Mouse (Mus musculus) spleen, postnatal 14 days (tissue): ENCODE results near the gene 1600014C23Rik.

Experiments used
- DNase-seq, 2 experiments: peaks; one replicate each; pipeline ENCODE4 v3.0.0; 2021 to 2022; ENCODE audit warnings: low spot score in 2 of 2

Gene 1600014C23Rik

DNA sequence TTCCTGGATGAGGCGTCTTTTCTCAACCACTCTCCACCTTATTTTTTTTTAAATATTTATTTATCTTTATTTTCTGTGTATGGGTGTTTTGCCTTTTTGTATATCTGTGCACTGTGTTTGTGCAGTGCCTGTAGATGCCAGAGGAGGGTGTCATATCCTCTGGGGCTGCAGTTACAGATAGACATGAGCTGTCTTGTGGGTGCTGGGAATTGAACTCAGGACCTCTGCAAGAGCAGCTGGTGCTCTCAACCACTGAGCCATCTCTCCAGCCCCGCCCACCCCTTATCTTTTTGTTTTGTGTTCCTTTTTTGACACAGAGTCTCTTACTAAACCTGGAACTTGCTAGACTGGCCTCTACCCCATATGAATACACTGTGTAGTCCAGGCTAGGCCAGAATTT, 6.2 kb downstream of the 1600014C23Rik start:
- no peak for DNase-seq

- no peak for DNase-seq
Measured at GRCm38 (mm10) chr17:45726249-45726648, 7.4 kb downstream of the 1600014C23Rik start.

- DNase-seq = no peak
Measured at GRCm38 (mm10) chr17:45724574-45724921, 9.1 kb downstream of the 1600014C23Rik start.

DNA sequence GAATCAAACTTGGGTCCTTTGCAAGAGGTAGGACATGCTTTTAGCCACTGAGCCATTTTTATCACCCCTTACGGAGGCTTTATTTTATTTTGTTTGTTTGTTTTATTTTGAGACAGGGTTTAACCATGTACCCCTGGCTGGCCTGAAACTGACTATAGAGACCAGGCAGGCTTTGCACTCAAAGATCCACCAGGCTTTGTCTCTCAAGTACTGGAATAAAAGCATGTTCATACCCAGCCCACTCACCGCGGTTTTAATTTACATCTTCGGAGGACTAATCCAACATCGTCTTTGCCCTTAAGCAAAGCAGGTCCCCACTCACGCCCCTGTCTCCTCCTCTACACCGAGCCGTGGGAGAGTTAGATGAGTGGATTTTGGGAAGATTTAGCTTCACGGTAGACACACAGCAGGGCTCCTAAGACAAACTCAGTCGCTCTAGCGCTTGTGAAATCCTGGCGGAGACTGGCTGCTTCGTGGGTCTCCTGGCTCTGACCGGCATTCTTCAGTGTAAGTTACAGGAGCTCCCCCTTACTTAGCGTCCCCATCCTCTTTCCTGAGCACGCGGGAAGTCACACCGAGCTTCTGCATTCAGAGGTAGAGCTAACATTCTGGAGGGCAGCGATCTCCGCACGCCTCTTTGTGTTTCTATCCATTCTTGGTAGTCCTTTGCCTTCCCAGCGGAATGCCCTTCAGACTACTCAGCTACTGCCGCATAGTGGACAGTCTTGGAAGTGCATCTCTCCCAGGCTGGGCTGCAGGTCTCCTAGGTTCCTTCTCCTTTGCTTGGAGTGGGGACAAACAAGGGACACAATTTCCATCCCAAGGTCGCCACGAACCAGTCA, 9.7 kb downstream of the 1600014C23Rik start:
- peak; percentile 31 to 66 for DNase-seq

DNA sequence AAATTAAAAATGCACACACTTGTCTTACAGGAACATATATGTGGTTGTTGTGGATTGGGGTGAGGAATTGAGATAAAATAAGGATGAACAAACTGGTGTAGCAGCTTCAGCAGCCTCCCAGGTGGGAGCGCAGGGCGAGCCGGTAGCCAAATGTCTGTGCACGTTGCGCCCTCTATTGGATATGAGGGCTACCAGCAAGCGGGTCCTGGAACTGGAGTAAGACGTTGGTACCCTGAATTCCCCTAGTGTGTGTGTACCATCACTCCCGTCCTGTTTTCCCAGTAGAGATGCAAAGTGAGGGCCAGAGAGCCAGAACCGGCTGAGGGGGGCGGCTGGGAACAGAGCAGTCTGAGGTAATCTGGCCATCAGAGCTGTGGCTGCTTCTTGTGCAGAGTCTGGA, 15.3 kb downstream of the 1600014C23Rik start:
- DNase-seq = peak; percentile 34 to 62

DNA sequence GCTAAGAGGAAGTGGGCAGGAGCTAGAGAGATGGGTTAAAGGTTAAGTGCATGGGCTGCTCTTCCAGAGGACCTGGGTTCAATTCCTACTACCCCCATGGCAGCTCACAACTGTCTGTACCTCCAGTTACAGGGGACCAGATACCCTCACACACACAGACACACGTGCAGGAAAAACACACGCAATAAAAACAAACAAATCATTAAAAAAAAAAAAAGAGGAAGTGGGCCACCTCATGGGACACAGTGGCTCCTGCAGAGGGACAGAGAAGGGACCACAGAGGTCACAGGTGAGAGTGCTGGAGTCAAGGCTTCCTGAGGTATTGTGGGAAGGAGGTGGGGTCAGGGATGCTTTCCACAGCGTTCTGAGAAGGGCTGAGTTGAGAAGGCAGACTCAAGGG, 22.1 kb downstream of the 1600014C23Rik start:
- no peak for DNase-seq

GRCm38 (mm10) chr17:45710407-45710806, 23.2 kb downstream of the 1600014C23Rik start:
- no peak for DNase-seq

GRCm38 (mm10) chr17:45709829-45710228, 23.8 kb downstream of the 1600014C23Rik start:
- no peak for DNase-seq

DNA sequence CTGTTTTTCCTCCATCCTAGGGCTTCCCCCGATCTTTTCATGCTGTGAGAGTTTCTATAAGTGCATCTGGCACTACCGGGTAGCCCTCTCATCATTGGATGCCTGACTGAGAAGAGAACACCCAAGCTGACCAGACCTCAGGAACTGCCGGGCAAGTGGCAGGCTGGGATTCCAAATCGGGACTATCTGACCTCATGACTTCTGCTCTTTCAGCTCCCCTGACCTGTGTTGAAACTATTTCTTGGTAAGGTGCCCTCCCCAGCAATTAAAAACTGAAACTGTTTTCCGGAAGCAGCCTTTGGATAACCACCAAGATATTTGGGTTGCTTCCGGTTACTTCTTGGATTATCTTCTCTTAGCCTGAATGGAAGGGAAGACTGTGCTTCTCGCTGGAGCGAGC, 25.5 kb downstream of the 1600014C23Rik start:
- DNase-seq = no peak

DNA sequence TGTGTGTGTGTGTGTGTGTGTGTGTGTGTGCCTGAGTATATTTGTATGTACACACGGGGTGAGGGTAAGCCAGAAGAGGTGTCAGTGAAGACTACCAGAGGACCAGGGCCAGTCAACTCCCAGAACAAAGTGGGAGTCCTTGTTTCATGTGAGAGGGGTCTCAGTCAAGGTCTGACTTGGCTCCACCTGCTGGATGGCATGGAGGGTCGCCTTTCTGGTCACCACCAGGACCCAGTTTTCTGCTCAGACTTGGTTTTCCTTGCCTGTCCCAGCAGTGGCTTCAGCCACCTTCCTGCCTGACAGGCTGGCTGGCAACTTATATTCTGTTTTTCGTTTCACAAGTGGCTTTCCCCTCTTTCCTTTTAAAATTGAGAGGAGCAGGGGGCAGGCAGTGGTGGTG, 26.3 kb downstream of the 1600014C23Rik start:
- no peak for DNase-seq

DNA sequence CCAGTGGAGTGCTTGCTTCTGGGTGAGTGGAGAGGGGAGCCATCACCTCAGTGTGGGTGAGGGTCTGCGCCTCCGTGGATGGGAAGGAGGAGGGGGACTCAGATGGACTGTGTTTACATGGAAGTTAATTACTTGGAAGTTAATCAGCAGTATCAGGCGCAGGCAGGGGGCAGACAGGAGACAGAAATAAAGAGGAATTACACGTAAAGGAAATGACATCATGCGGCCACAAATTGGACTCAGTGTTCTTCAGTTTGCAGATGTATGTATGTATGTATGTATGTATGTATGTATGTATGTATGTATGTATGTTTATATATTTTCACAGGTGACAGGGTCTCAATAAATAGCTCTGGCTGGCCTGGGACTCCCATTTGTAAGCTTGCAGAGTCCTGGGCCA, 26.8 kb downstream of the 1600014C23Rik start:
- no peak for DNase-seq

- DNase-seq = no peak
Measured at GRCm38 (mm10) chr17:45703187-45703586, 30.5 kb downstream of the 1600014C23Rik start.

DNA sequence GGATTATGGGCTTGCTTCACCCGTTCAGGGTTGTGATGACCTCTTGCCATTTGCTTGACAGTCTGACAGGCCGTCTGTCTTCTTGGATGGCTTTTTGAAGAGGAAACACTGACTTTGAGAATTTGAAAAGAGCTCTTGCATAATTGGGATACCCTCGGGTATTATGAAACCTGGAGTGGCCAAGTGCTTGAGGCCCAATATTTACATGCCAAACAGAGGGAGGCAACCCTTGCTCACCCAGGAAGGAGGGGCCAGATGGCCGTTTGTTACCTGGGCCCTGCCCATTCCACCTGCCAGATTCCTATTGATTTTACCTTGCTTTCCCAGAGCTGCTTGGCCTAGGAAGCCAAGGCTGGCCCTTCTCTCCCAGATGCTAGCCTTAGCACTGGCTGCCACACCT, 31.4 kb downstream of the 1600014C23Rik start:
- no peak for DNase-seq

- no peak for DNase-seq
Measured at GRCm38 (mm10) chr17:45701236-45701591, 32.4 kb downstream of the 1600014C23Rik start.

- no peak for DNase-seq
Measured at GRCm38 (mm10) chr17:45700496-45701235, 33.0 kb downstream of the 1600014C23Rik start.

DNA sequence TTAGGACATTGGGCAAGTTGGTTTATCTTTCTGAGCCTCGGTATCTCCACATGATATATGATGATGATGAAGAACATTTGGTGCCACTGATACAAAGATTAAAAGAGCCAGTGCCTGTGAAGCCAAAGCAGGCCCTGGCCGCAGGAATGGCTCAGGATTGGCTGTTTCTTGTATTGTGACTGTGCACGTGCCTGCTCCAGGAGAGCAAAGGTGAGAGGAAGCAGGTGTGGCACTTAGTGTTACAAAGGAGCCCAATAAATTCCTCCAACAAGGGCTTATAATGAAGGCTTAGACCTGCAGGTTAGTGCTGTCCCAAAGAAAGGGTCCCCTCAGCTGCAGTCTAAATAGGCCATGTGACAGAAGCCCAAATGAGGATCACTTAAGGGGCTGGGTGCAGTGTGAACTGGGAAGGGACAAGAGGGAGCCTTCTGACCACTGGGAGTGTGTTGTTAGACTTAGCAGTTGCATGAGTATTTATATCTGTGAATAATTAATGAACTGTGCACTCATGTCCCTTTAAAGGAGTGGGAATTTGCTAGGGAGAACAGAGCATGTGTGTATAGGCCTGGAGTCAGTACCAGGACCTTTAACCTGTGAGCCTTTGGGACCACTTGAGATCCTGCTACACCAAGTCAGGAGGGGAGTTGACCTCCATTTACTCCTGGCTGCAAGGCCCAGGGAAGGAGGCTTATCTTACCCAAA, 34.5 kb downstream of the 1600014C23Rik start:
- no peak for DNase-seq

GRCm38 (mm10) chr17:45698368-45698767, 35.3 kb downstream of the 1600014C23Rik start:
- no peak for DNase-seq

GRCm38 (mm10) chr17:45696981-45697380, 36.7 kb downstream of the 1600014C23Rik start:
- DNase-seq = no peak

DNA sequence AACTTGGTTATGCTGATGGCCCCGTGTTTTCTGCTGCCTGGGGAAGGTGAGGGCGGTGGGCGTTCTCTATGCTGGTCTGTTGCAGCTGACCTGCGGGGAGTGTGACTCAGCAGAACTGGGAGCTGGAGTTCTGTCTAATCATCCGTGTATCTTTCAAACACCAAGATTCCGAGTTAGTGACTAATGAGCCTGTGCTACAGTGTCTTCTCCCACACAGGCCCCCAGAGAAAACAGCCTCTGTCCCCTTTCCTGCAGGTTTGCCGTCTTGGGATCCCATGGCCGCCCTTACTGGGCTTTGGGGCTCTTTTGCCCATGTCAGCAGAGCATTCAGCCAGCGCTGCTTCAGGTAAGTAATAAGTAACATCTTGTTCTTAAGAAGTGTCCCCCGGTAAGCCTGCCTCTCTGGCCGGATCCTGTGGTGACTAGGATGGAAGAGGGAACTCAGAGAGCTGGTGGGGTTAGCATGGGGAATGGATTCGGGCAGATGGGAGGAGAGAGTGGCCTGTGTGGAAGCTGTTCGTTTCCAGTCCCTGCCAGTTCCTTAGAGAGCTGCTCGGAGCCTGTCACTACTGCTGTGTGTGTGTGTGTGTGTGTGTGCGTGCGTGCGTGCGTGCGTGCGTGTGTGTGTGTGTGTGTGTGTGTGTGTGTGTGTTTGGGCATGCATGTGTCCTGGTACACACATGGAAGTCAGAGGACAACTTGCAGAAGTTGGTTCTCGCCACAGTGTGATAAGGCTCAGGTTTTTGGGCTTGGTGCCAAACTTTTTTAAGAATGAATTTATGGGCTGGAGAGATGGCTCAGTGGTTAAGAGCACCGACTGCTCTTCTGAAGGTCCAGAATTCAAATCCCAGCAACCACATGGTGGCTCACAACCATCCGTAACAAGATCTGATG, 38.2 kb downstream of the 1600014C23Rik start:
- no peak for DNase-seq

- no peak for DNase-seq
Measured at GRCm38 (mm10) chr17:45693812-45694565, 39.7 kb downstream of the 1600014C23Rik start.

DNA sequence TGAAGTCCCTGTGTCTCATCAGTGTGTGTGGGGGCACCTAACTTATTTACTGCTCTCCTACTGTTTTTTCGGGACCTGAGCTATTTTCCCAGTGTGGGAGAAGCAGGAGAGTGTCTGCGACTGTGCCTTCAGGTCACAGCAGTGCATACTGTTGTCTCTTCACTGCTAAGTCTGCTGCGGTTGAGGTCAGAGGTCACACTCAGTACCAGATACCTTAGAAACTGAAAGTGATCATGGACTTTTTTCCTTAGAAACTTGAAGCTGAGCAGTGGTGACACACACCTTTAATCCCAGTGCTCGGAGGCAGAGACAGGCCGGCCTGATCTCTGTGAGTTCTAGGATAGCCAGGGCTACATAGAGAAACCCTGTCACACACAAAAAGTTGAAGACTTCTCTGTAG, 41.5 kb downstream of the 1600014C23Rik start:
- DNase-seq = no peak
